23 mouse cellular contexts compared by ENCODE assay signal in genomic region chr3:143952289-143952688, GRCm38 (mm10).
A peak's percentile ranks its signal among the peaks of the same experiment; 100 is the strongest.
DNase-seq lines count a peak whose midpoint lies in the region; ATAC-seq and TF ChIP-seq lines count a peak whose summit lies in the region.
"Had no signal": no experiment of that assay in that cellular context is flagged by ENCODE, and none has a peak within 500 bp of the region (broad histone marks: within the 10 kb centered on the region; RNA-seq: fewer than 3 reads in every experiment).

No protein-coding gene starts in this region.

- DNase-seq in adrenal gland, postnatal 36 days = peak; percentile 2 to 5
- DNase-seq in adrenal gland, postnatal 14 days = no peak
- peak; percentile 11 for DNase-seq in lung, embryonic 14.5 days
- DNase-seq in lung, postnatal 36 days = no peak
- DNase-seq in thymus, postnatal 36 days = no peak
- no peak for DNase-seq in frontal cortex, postnatal 10 days (ENCODE audit: low spot score in 2 of 2)
- DNase-seq: cerebellum, adult 9-10 months; gastrocnemius, postnatal 14 days; heart, adult 18-20 months; kidney, adult 8-10 months; kidney, postnatal 25 days; layer of hippocampus, postnatal 36 days; thymus, postnatal 25 days had no signal

- TF ChIP-seq CTCF in lung, embryonic 14.5 days (IDR thresholded peaks at IDR 0.05; ENCODE audit: low read depth) = no peak

- no peak overlapping the region for H3K9ac ChIP-seq in lung, embryonic 14.5 days
- no peak overlapping the region for H3K9ac ChIP-seq in embryonic facial prominence, embryonic 15.5 days
- no peak overlapping the region for H3K9ac ChIP-seq in stomach, embryonic 16.5 days (ENCODE audit: low read length)
- H3K9ac ChIP-seq: heart, embryonic 12.5 days; neural tube, embryonic 13.5 days had no signal

- H3K4me1 ChIP-seq in lung, embryonic 14.5 days (ENCODE audit: insufficient read depth) = peaks cover 5% of the 10 kb centered on the region; the same call in 1 of the 2 replicates
- H3K4me1 ChIP-seq in embryonic facial prominence, embryonic 15.5 days = peaks cover 10% of the 10 kb centered on the region; the same call in 1 of the 2 replicates
- peaks cover 9% of the 10 kb centered on the region for H3K4me1 ChIP-seq in stomach, embryonic 16.5 days (ENCODE audit: control insufficient read depth, insufficient read depth, low read length)
- H3K4me1 ChIP-seq: heart, embryonic 12.5 days had no signal

- H3K27me3 ChIP-seq in lung, embryonic 14.5 days (ENCODE audit: insufficient read depth, low read length) = no peaks in the 10 kb centered on the region
- H3K27me3 ChIP-seq in embryonic facial prominence, embryonic 15.5 days = no peaks in the 10 kb centered on the region
- no peaks in the 10 kb centered on the region for H3K27me3 ChIP-seq in stomach, embryonic 16.5 days (ENCODE audit: control insufficient read depth, insufficient read depth, low read length)
- H3K27me3 ChIP-seq: heart, embryonic 12.5 days had no signal

- no peaks in the 10 kb centered on the region for H3K9me3 ChIP-seq in lung, embryonic 14.5 days (ENCODE audit: low read depth, low read length)
- H3K9me3 ChIP-seq in embryonic facial prominence, embryonic 15.5 days (replicated peaks) = no peaks in the 10 kb centered on the region
- H3K9me3 ChIP-seq in stomach, embryonic 16.5 days (replicated peaks; ENCODE audit: control insufficient read depth, low read length) = no peaks in the 10 kb centered on the region
- H3K9me3 ChIP-seq: heart, embryonic 12.5 days; midbrain, embryonic 10.5 days; neural tube, embryonic 13.5 days had no signal

- no peaks in the 10 kb centered on the region for H3K36me3 ChIP-seq in lung, embryonic 14.5 days (ENCODE audit: insufficient read depth)
- no peaks in the 10 kb centered on the region for H3K36me3 ChIP-seq in embryonic facial prominence, embryonic 15.5 days
- H3K36me3 ChIP-seq in stomach, embryonic 16.5 days (ENCODE audit: control insufficient read depth, insufficient read depth, low read length) = no peaks in the 10 kb centered on the region
- H3K36me3 ChIP-seq: heart, embryonic 12.5 days; midbrain, embryonic 10.5 days; neural tube, embryonic 13.5 days had no signal

- no peak overlapping the region for H3K27ac ChIP-seq in lung, embryonic 14.5 days (ENCODE audit: low read depth)
- 0 out of 2 replicates have a peak overlapping the region, but pooled peaks have one; percentile 48 for H3K27ac ChIP-seq in embryonic facial prominence, embryonic 15.5 days (replicated peaks)
- H3K27ac ChIP-seq in stomach, embryonic 16.5 days (ENCODE audit: low read length) = 0 out of 2 replicates have a peak overlapping the region, but pooled peaks have one; percentile 3
- H3K27ac ChIP-seq: hindbrain, postnatal 0 days; midbrain, embryonic 10.5 days; neural tube, embryonic 13.5 days had no signal

- 69% methylated on average over 8 of the region's 8 CpGs for WGBS in lung, embryonic 14.5 days
- WGBS in embryonic facial prominence, embryonic 15.5 days = 52% methylated on average over 8 of the region's 8 CpGs
- WGBS in stomach, embryonic 16.5 days = 41% methylated on average over 8 of the region's 8 CpGs

- no peak overlapping the region for H3K4me2 ChIP-seq in lung, embryonic 14.5 days
- H3K4me2 ChIP-seq in embryonic facial prominence, embryonic 15.5 days (replicated peaks) = no peak overlapping the region
- H3K4me2 ChIP-seq in stomach, embryonic 16.5 days (ENCODE audit: low read depth, low read length) = no peak overlapping the region
- H3K4me2 ChIP-seq: heart, embryonic 12.5 days; neural tube, embryonic 13.5 days had no signal

- H3K4me3 ChIP-seq in lung, embryonic 14.5 days (ENCODE audit: low read depth, low read length) = no peak overlapping the region
- no peak overlapping the region for H3K4me3 ChIP-seq in embryonic facial prominence, embryonic 15.5 days (replicated peaks)
- no peak overlapping the region for H3K4me3 ChIP-seq in stomach, embryonic 16.5 days (replicated peaks; ENCODE audit: low read length)
- H3K4me3 ChIP-seq: heart, embryonic 12.5 days; midbrain, embryonic 10.5 days; myocyte; neural tube, embryonic 13.5 days had no signal

- ATAC-seq in lung, embryonic 14.5 days (ENCODE audit: insufficient read depth) = no peak
- ATAC-seq in embryonic facial prominence, embryonic 15.5 days (ENCODE audit: insufficient number of reproducible peaks, low FRiP score, low TSS enrichment, low read depth) = 0 out of 2 replicates have a peak, but pooled peaks have one; percentile 19
- ATAC-seq in stomach, embryonic 16.5 days (ENCODE audit: insufficient read depth, low FRiP score) = peak; percentile 70
- ATAC-seq: forebrain, embryonic 16.5 days; hindbrain, postnatal 0 days; lung, postnatal 0 days; midbrain, embryonic 16.5 days had no signal

Comparison
In these comparisons a context has a peak if more than half of its experiments do, and no peak if none do; other contexts are left out.
1. DNase-seq: peak in adrenal gland, postnatal 36 days (2 of 2) and lung, embryonic 14.5 days (single experiment); none in adrenal gland, postnatal 14 days (single experiment), lung, postnatal 36 days (single experiment), thymus, postnatal 36 days (0 of 2) and frontal cortex, postnatal 10 days (0 of 2).